Comparison of ENCODE assay signal across 10 mouse cellular contexts in the genomic region with DNA sequence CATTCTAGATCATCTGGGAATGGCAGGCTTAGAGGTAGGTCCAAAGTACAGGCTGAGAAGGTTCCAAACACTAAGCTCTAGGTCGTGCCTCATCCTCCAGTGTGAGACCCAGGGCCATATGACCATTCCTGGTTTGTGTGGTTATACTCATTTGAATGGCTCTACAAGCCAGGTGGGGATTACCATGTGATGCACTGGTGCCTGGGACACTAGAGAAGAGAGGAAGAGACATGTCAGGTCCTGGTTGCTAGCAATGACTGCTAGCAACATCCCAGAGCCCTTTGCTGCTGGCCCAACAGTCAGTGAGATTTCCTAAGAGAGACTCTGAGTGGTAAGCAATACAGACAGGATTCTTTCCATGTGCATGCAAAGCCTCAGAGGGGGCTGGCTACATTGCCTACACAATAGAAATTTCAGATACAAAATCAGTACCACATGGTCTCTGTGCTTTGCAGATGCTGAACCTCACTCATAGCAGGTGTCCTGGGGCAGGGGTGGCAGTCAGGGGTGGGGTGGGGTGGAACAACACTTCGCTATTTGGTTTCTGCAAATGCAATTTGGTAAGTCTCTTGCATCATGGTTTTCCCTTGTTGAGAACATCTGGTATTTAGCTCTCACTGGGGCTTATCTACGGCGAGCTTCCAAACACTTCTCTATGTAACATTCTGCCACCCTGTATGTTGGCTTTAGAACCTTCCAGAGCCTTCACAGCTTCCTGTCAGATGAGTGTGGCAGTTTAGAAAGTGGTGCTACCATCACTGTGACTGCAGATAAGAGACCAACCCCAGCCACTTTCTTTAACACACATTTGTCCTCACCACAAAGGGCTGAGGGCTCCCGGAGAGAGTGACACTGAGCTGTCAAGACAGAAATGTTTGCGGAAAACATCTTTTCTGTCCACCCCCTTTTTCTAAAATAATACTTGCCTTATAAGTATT.
DNase-seq lines count a peak whose midpoint lies in the region; ATAC-seq lines count a peak whose summit lies in the region.
"Had no signal": no experiment of that assay in that cellular context is flagged by ENCODE, and none has a peak within 500 bp of the region (broad histone marks: within the 10 kb centered on the region; RNA-seq: fewer than 3 reads in every experiment).

No protein-coding gene starts in this region.

- ATAC-seq in megakaryocyte-erythroid progenitor cell, adult 5-6 weeks (replicated peaks; ENCODE audit: low FRiP score, low TSS enrichment, poor library complexity, severe bottlenecking), result peak; percentile 81
- ATAC-seq: inflammation-experienced regulatory T-cells, adult 6 months had no signal

- peak; percentile 97 for DNase-seq in 416B (ENCODE audit: low read depth)
- peak; percentile 4 for DNase-seq in CD4-positive helper T cell, adult 2 months (ENCODE audit: low read depth, low spot score)
- DNase-seq in forelimb bud, embryonic 11.5 days (ENCODE audit: low read depth, low spot score), result peak; percentile 40
- no peak for DNase-seq in layer of hippocampus, adult 11-12 months (ENCODE audit: low spot score)
- no peak for DNase-seq in left cerebral cortex, adult 9 months (ENCODE audit: low spot score in 2 of 2)
- DNase-seq in left cerebral cortex, postnatal 36 days (ENCODE audit: low spot score in 2 of 2), result no peak
- DNase-seq: lung, postnatal 14 days; right cerebral cortex, postnatal 4 days had no signal

- intact Hi-C loops in left cerebral cortex, postnatal 36 days (cut with DNase I), result no loop called here

Comparison
In these comparisons a context has a peak if more than half of its experiments do, and no peak if none do; other contexts are left out.
1. DNase-seq: peak in 416B (single experiment), CD4-positive helper T cell, adult 2 months (single experiment) and forelimb bud, embryonic 11.5 days (single experiment); none in layer of hippocampus, adult 11-12 months (single experiment), left cerebral cortex, adult 9 months (0 of 2) and left cerebral cortex, postnatal 36 days (0 of 2).